Mouse (Mus musculus): ENCODE measurements around the gene Cfap61. TPM values are rescaled to one million over a fixed set of nuclear protein-coding genes. Genes with fewer than 3 reads are reported as not detected.

Cfap61 gene
- polyA plus RNA-seq, 1 experiment from 2014 or later: 2.3 TPM

DNA sequence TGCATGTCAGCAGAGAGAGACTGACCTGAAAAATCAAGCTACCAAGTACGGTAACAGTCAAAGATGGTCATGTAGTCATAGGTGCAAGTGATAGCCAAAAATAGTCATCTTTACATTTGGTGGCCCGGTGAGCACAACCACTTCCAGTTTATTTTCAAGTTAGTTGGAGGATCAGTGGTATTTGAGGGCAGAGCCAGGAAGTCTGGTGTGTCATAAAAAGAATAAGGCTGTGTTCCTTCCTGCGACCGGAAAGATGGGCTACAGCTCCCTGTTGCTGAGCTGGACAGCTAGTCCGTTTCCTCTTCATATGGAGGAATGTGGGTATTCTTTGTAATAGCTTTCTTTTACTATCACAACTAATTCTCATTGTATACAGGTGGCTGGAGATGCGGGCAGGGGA, 181.7 kb downstream of the Cfap61 start:
- Histone ChIP-seq H3K36me3 (ENCODE audit: control insufficient read depth, insufficient read depth, low read length) (no peaks in the 10 kb centered on the region), H3K27ac (ENCODE audit: low read length) (no peak overlapping the region), H3K4me1 (replicated peaks; ENCODE audit: control insufficient read depth, insufficient read depth, low read length) (no peaks in the 10 kb centered on the region), H3K9ac (ENCODE audit: low read length) (no peak overlapping the region), H3K4me3 (ENCODE audit: low read length) (no peak overlapping the region), H3K4me2 (ENCODE audit: low read depth, low read length) (no peak overlapping the region), H3K9me3 (ENCODE audit: control insufficient read depth, low read length) (no peaks in the 10 kb centered on the region), H3K27me3 (ENCODE audit: control insufficient read depth, insufficient read depth, low read depth, low read length) (no peaks in the 10 kb centered on the region)
- no peak for ATAC-seq (ENCODE audit: low read depth)
- 70% methylated on average over 6 of the region's 6 CpGs for WGBS

DNA sequence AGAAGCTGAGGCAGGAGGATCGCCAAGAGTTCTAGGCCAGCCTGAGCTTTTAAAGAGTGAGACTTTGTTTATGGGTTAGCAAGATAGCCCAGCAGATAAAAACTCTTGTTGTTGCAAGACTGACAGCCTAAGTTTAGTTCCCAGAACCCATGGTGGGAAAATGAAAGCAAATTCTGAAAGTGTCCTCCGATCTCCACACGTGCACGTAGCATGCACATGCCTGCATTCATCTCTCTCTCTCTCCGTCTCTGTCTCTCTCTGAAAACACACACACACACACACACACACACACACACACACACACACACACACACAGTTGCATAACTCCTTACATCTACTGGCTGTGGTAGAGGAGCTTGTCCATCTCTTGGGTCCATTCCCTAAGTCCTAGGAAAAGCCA, 182.1 kb downstream of the Cfap61 start:
- Histone ChIP-seq H3K4me1 (replicated peaks; ENCODE audit: control insufficient read depth, insufficient read depth, low read length) (no peaks in the 10 kb centered on the region), H3K27me3 (ENCODE audit: control insufficient read depth, insufficient read depth, low read depth, low read length) (no peaks in the 10 kb centered on the region), H3K27ac (ENCODE audit: low read length) (no peak overlapping the region), H3K4me2 (ENCODE audit: low read depth, low read length) (no peak overlapping the region), H3K9me3 (ENCODE audit: control insufficient read depth, low read length) (no peaks in the 10 kb centered on the region), H3K4me3 (ENCODE audit: low read length) (no peak overlapping the region), H3K9ac (ENCODE audit: low read length) (no peak overlapping the region), H3K36me3 (ENCODE audit: control insufficient read depth, insufficient read depth, low read length) (no peaks in the 10 kb centered on the region)
- 95% methylated on average over 5 of the region's 5 CpGs for WGBS
- ATAC-seq (ENCODE audit: low read depth): no peak

GRCm38 (mm10) chr2:146117191-146117914, 182.8 kb downstream of the Cfap61 start:
- Histone ChIP-seq H3K9ac (ENCODE audit: low read length) (no peak overlapping the region), H3K36me3 (ENCODE audit: control insufficient read depth, insufficient read depth, low read length) (no peaks in the 10 kb centered on the region), H3K4me1 (replicated peaks; ENCODE audit: control insufficient read depth, insufficient read depth, low read length) (no peaks in the 10 kb centered on the region), H3K4me3 (ENCODE audit: low read length) (no peak overlapping the region), H3K27ac (ENCODE audit: low read length) (no peak overlapping the region), H3K4me2 (ENCODE audit: low read depth, low read length) (no peak overlapping the region), H3K27me3 (ENCODE audit: control insufficient read depth, insufficient read depth, low read depth, low read length) (no peaks in the 10 kb centered on the region), H3K9me3 (ENCODE audit: control insufficient read depth, low read length) (no peaks in the 10 kb centered on the region)
- WGBS: 67% methylated on average over 17 of the region's 17 CpGs
- no peak for ATAC-seq (ENCODE audit: low read depth)

GRCm38 (mm10) chr2:146117915-146118403, 183.4 kb downstream of the Cfap61 start:
- H3K9me3 ChIP-seq (ENCODE audit: control insufficient read depth, low read length): no peaks in the 10 kb centered on the region
- no peak for ATAC-seq (ENCODE audit: low read depth)
- H3K27me3 ChIP-seq (ENCODE audit: control insufficient read depth, insufficient read depth, low read depth, low read length): no peaks in the 10 kb centered on the region
- no peak overlapping the region for H3K4me2 ChIP-seq (ENCODE audit: low read depth, low read length)
- no peaks in the 10 kb centered on the region for H3K36me3 ChIP-seq (ENCODE audit: control insufficient read depth, insufficient read depth, low read length)
- H3K4me1 ChIP-seq (replicated peaks; ENCODE audit: control insufficient read depth, insufficient read depth, low read length): no peaks in the 10 kb centered on the region
- WGBS: 62% methylated on average over 3 of the region's 3 CpGs
- no peak overlapping the region for H3K9ac ChIP-seq (ENCODE audit: low read length)
- H3K27ac ChIP-seq (ENCODE audit: low read length): no peak overlapping the region
- no peak overlapping the region for H3K4me3 ChIP-seq (ENCODE audit: low read length)

DNA sequence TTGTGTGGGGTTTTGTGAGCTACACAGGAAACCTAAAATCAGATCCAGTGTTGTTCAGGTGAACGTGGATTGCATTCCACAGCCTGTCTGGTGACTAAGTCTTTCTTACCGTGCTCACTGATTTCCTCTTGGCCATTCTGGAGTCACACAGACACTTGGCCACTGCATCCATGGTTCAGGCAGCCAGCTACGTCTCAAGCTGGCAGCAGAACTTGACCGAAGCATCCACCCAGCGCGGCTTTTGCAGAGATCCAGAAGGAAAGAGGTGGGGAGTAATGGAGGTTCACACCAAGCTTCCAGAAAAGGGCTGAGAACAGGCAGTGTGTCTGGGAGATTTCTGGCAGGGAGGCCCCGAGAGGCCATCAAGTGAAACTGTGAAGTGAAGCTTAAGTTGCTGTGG, 187.0 kb downstream of the Cfap61 start:
- H3K4me1 ChIP-seq (replicated peaks; ENCODE audit: control insufficient read depth, insufficient read depth, low read length): no peaks in the 10 kb centered on the region
- no peaks in the 10 kb centered on the region for H3K36me3 ChIP-seq (ENCODE audit: control insufficient read depth, insufficient read depth, low read length)
- H3K27ac ChIP-seq (ENCODE audit: low read length): no peak overlapping the region
- WGBS: 74% methylated on average over 7 of the region's 7 CpGs
- no peak overlapping the region for H3K4me3 ChIP-seq (ENCODE audit: low read length)
- H3K4me2 ChIP-seq (ENCODE audit: low read depth, low read length): no peak overlapping the region
- no peak overlapping the region for H3K9ac ChIP-seq (ENCODE audit: low read length)
- H3K27me3 ChIP-seq (ENCODE audit: control insufficient read depth, insufficient read depth, low read depth, low read length): no peaks in the 10 kb centered on the region
- no peak for ATAC-seq (ENCODE audit: low read depth)
- H3K9me3 ChIP-seq (ENCODE audit: control insufficient read depth, low read length): no peaks in the 10 kb centered on the region

DNA sequence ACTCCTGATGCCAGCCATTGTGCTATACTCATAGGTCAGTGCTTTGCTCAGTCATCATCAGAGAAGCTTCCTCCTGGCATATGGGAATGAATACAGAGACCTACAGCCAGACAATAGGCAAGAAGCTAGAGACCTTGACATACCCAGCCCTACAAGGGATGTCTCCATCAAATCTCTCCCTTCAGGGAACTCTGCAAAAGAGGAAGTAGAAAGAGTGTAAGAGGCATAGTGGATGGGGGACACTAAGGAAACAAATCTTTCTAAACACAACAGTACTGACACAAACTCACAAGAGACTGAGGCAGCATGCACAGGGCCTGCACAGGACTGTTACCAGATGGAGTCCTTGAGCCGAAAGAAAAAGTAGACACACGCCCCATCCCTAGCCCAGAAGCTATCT, 190.5 kb downstream of the Cfap61 start:
- no peak overlapping the region for H3K27ac ChIP-seq (ENCODE audit: low read length)
- no peaks in the 10 kb centered on the region for H3K9me3 ChIP-seq (ENCODE audit: control insufficient read depth, low read length)
- no peak for ATAC-seq (ENCODE audit: low read depth)
- no peaks in the 10 kb centered on the region for H3K4me1 ChIP-seq (replicated peaks; ENCODE audit: control insufficient read depth, insufficient read depth, low read length)
- 81% methylated on average over 2 of the region's 2 CpGs for WGBS
- no peak overlapping the region for H3K4me2 ChIP-seq (ENCODE audit: low read depth, low read length)
- H3K36me3 ChIP-seq (ENCODE audit: control insufficient read depth, insufficient read depth, low read length): no peaks in the 10 kb centered on the region
- H3K4me3 ChIP-seq (ENCODE audit: low read length): no peak overlapping the region
- H3K27me3 ChIP-seq (ENCODE audit: control insufficient read depth, insufficient read depth, low read depth, low read length): no peaks in the 10 kb centered on the region
- H3K9ac ChIP-seq (ENCODE audit: low read length): no peak overlapping the region

DNA sequence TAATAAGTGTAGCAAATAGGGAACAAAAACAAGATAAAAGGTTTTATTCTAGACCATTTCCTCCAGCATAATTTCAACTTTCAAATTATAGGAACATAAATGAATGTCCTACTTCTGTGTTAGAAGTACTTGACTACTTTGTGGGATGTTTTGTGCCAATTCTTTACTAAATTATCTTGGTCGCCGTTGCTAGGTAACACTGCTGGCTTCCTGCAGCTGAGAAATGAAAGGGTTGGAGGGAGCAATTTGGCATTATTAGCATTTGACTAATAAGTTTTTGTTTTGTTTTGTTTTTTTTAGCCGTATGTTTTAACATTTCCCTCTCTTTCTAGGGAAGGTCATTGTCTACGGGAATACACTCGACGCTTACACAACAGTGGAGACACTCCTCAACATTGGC, 194.0 kb downstream of the Cfap61 start:
- H3K4me1 ChIP-seq (replicated peaks; ENCODE audit: control insufficient read depth, insufficient read depth, low read length): no peaks in the 10 kb centered on the region
- WGBS: 90% methylated on average over 6 of the region's 6 CpGs

DNA sequence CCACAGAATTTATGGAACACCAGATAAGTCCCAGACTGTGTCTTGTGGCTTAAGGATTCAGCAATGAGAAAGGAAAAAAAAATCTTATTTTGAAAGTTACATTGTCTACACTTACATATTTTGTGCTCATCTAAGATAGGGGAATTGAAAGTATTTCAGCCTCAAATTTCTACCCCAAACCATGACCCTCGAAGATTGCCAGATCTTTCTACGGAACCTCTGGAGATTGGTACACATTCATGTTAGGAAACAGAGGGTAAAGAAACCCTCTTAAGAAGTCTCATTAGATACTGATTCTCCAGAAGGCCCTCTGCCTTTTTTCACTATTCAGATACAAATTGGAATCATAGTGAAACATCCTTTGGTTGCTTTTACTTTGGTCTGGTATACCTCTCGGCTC, 195.9 kb downstream of the Cfap61 start:
- ATAC-seq (ENCODE audit: low read depth): no peak
- no peaks in the 10 kb centered on the region for H3K4me1 ChIP-seq (replicated peaks; ENCODE audit: control insufficient read depth, insufficient read depth, low read length)
- no peak overlapping the region for H3K9ac ChIP-seq (ENCODE audit: low read length)
- H3K27me3 ChIP-seq (ENCODE audit: control insufficient read depth, insufficient read depth, low read depth, low read length): no peaks in the 10 kb centered on the region
- no peaks in the 10 kb centered on the region for H3K36me3 ChIP-seq (ENCODE audit: control insufficient read depth, insufficient read depth, low read length)
- 88% methylated on average over 3 of the region's 3 CpGs for WGBS
- no peak overlapping the region for H3K4me3 ChIP-seq (ENCODE audit: low read length)
- no peaks in the 10 kb centered on the region for H3K9me3 ChIP-seq (ENCODE audit: control insufficient read depth, low read length)
- no peak overlapping the region for H3K27ac ChIP-seq (ENCODE audit: low read length)
- no peak overlapping the region for H3K4me2 ChIP-seq (ENCODE audit: low read depth, low read length)

More for the DNA sequence above, 194.0 kb downstream of the Cfap61 start:
- H3K27me3 ChIP-seq (ENCODE audit: control insufficient read depth, insufficient read depth, low read depth, low read length): no peaks in the 10 kb centered on the region
- H3K9me3 ChIP-seq (ENCODE audit: control insufficient read depth, low read length): no peaks in the 10 kb centered on the region
- ATAC-seq (ENCODE audit: low read depth): no peak
- no peak overlapping the region for H3K4me2 ChIP-seq (ENCODE audit: low read depth, low read length)
- no peak overlapping the region for H3K4me3 ChIP-seq (ENCODE audit: low read length)
- no peak overlapping the region for H3K9ac ChIP-seq (ENCODE audit: low read length)
- H3K27ac ChIP-seq (ENCODE audit: low read length): no peak overlapping the region
- H3K36me3 ChIP-seq (ENCODE audit: control insufficient read depth, insufficient read depth, low read length): no peaks in the 10 kb centered on the region

DNA sequence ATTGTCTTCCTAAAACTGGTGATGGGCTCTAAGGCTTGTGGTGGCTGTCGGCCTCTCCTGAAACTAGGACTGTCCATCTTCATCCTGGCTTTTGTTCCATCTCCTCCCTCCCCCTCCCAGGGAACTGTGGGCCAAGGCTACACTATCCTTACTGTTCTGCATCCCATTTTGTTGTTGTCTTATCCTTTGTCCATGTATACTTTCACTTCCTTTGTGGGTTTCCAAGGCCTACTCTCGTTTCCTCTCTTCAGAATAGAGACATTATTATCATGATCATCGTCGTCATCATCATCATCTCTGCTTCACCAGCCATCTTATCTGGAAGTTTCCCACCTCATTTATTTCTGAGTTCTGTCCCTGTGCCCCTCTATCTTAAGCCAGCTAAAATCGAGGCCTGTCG, 199.7 kb downstream of the Cfap61 start:
- Histone ChIP-seq H3K9ac (ENCODE audit: low read length) (no peak overlapping the region), H3K27ac (ENCODE audit: low read length) (no peak overlapping the region), H3K4me2 (ENCODE audit: low read depth, low read length) (no peak overlapping the region), H3K9me3 (ENCODE audit: control insufficient read depth, low read length) (no peaks in the 10 kb centered on the region), H3K36me3 (ENCODE audit: control insufficient read depth, insufficient read depth, low read length) (no peaks in the 10 kb centered on the region), H3K4me1 (replicated peaks; ENCODE audit: control insufficient read depth, insufficient read depth, low read length) (no peaks in the 10 kb centered on the region), H3K4me3 (ENCODE audit: low read length) (no peak overlapping the region), H3K27me3 (ENCODE audit: control insufficient read depth, insufficient read depth, low read depth, low read length) (no peaks in the 10 kb centered on the region)
- no peak for ATAC-seq (ENCODE audit: low read depth)
- 68% methylated on average over 6 of the region's 6 CpGs for WGBS

All from lung, embryonic 16.5 days (tissue).